Mouse (Mus musculus): ENCODE data around the gene Mpp6. TPM values are rescaled to one million over a fixed set of nuclear protein-coding genes. Genes with fewer than 3 reads are reported as not detected.

Mpp6 gene
- polyA plus RNA-seq, 1 experiment = 73.5 TPM

DNA sequence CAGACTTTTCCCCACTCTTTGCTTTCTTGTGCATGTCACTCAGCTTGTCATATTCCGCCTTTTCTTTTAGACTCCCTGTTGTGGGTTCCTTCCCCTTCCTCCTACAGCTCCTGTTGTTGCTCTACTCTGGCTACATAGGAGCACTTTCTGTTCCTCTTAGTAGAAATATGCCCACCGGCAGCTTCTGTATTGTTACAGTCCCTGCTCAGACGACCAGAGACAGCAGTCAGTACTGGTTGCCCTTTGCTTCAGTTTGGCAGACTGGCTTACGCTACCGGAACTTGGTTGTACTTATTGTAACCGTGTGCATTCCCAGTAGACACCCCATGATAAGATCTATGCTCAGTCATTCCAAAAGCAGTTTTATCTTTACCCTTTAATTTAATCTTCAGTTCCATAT is 4.2 kb downstream of the Mpp6 start:
- TF ChIP-seq CTCF (IDR thresholded peaks at IDR 0.05; ENCODE audit: control insufficient read depth, insufficient read depth, insufficient replicate concordance, low read depth, low read length) = no peak
- TF ChIP-seq POLR2A (IDR thresholded peaks at IDR 0.05; ENCODE audit: control insufficient read depth, low read depth, low read length) = no peak
- H3K4me1 ChIP-seq (ENCODE audit: control insufficient read depth, insufficient read depth, low read length) = peaks cover 2% of the 10 kb centered on the region; the same call in 1 of the 2 replicates
- H3K27me3 ChIP-seq (ENCODE audit: control insufficient read depth, insufficient read depth, low read length) = no peaks in the 10 kb centered on the region
- no peak overlapping the region for H3K4me3 ChIP-seq (ENCODE audit: control insufficient read depth, low read depth, low read length)
- H3K27ac ChIP-seq (ENCODE audit: control insufficient read depth, insufficient read depth, low read depth, low read length) = no peak overlapping the region
- H3K36me3 ChIP-seq (ENCODE audit: control insufficient read depth, insufficient read depth, low read length) = no peaks in the 10 kb centered on the region

DNA sequence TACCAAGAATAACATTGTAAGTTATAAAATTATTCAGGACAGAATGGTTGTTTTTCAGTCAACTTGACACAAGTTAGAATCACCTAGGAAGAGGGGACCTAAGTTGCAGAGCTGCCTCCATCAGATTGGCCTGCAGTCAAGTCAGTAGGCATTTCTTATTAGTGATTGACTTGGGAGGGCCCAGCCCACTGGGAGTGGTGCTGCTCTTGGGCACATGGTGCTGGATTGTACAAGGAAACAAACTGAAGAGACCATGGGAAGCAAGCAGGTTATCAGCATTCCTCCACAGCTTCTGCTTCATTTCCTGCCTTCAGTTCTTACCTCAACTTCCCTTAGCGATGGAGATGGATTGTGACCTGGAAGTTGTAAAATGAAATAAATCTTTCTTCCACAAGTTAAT is 10.9 kb downstream of the Mpp6 start:
- no peak for TF ChIP-seq POLR2A (IDR thresholded peaks at IDR 0.05; ENCODE audit: control insufficient read depth, low read depth, low read length)
- TF ChIP-seq CTCF (IDR thresholded peaks at IDR 0.05; ENCODE audit: control insufficient read depth, insufficient read depth, insufficient replicate concordance, low read depth, low read length) = no peak

DNA sequence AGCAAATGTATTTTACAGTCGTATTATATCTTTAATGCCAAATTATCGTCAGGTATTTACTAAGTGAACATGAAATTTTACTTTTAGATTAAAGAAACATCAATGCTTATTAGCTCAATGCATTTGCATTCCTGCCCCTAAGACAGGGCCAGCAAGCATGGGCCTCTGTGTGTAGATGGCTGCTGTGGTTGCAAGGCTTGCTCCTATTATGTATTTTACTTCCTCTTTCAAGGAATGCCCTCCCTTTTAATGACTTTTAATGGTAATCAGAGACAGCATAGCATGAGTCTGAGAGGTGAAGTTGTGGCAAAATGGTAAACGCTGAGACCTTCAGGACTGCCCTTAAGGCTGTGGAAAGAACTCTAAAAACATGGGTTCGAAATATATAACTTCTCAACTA is 12.8 kb downstream of the Mpp6 start:
- no peak overlapping the region for H3K27ac ChIP-seq (ENCODE audit: control insufficient read depth, insufficient read depth, low read depth, low read length)
- H3K4me1 ChIP-seq (ENCODE audit: control insufficient read depth, insufficient read depth, low read length) = no peaks in the 10 kb centered on the region
- TF ChIP-seq POLR2A (IDR thresholded peaks at IDR 0.05; ENCODE audit: control insufficient read depth, low read depth, low read length) (no peak), CTCF (IDR thresholded peaks at IDR 0.05; ENCODE audit: control insufficient read depth, insufficient read depth, insufficient replicate concordance, low read depth, low read length) (no peak)
- H3K27me3 ChIP-seq (ENCODE audit: control insufficient read depth, insufficient read depth, low read length) = no peaks in the 10 kb centered on the region
- H3K4me3 ChIP-seq (ENCODE audit: control insufficient read depth, low read depth, low read length) = no peak overlapping the region
- H3K36me3 ChIP-seq (ENCODE audit: control insufficient read depth, insufficient read depth, low read length) = no peaks in the 10 kb centered on the region

More for the DNA sequence above, 10.9 kb downstream of the Mpp6 start:
- Histone ChIP-seq H3K27ac (ENCODE audit: control insufficient read depth, insufficient read depth, low read depth, low read length) (no peak overlapping the region), H3K27me3 (ENCODE audit: control insufficient read depth, insufficient read depth, low read length) (no peaks in the 10 kb centered on the region), H3K4me1 (ENCODE audit: control insufficient read depth, insufficient read depth, low read length) (no peaks in the 10 kb centered on the region), H3K4me3 (ENCODE audit: control insufficient read depth, low read depth, low read length) (no peak overlapping the region), H3K36me3 (ENCODE audit: control insufficient read depth, insufficient read depth, low read length) (no peaks in the 10 kb centered on the region)

DNA sequence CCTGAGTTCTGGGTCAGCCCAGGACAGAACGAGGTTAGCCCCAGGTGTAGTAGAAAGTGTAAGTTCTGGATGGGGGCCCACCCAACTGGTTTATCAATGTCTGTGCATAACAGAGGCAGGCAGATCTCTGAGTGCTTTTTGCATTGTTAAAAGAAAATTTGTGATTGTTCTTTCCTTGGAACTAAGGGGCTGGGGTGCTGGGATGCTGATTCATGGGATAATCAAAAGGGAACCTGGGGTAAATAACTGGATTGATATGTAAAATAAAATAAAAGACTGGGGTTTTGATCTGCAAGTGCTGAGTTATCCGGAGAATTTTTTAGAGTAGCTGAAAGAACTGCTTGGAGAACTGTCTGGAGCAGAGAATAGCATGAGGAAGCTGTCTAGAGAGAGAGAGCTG is 14.2 kb downstream of the Mpp6 start:
- H3K27me3 ChIP-seq (ENCODE audit: control insufficient read depth, insufficient read depth, low read length) = no peaks in the 10 kb centered on the region
- no peaks in the 10 kb centered on the region for H3K36me3 ChIP-seq (ENCODE audit: control insufficient read depth, insufficient read depth, low read length)
- H3K4me3 ChIP-seq (ENCODE audit: control insufficient read depth, low read depth, low read length) = no peak overlapping the region
- no peak overlapping the region for H3K27ac ChIP-seq (ENCODE audit: control insufficient read depth, insufficient read depth, low read depth, low read length)
- TF ChIP-seq POLR2A (IDR thresholded peaks at IDR 0.05; ENCODE audit: control insufficient read depth, low read depth, low read length) = no peak
- TF ChIP-seq CTCF (IDR thresholded peaks at IDR 0.05; ENCODE audit: control insufficient read depth, insufficient read depth, insufficient replicate concordance, low read depth, low read length) = no peak
- no peaks in the 10 kb centered on the region for H3K4me1 ChIP-seq (ENCODE audit: control insufficient read depth, insufficient read depth, low read length)

DNA sequence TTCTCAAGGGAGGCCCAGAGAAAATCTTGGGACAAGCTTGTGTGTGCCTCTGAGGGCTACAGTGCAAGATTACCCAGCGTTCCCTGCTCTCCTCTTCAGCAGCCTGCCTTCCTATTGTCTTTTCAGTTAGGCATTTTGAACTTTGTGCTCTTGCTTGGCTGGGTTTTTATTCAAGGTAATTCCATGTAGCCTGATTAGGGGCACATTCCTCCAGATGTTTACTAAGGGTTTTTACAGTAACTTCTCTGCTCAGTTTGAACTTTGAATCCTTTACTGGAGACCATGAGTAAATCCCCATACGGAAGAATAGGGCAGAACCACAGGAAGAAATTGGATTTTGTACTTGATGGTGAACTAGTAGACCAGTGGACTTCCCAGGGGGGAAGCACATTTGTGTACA is 16.3 kb downstream of the Mpp6 start:
- no peaks in the 10 kb centered on the region for H3K36me3 ChIP-seq (ENCODE audit: control insufficient read depth, insufficient read depth, low read length)
- TF ChIP-seq CTCF (IDR thresholded peaks at IDR 0.05; ENCODE audit: control insufficient read depth, insufficient read depth, insufficient replicate concordance, low read depth, low read length) (no peak), POLR2A (IDR thresholded peaks at IDR 0.05; ENCODE audit: control insufficient read depth, low read depth, low read length) (no peak)

DNA sequence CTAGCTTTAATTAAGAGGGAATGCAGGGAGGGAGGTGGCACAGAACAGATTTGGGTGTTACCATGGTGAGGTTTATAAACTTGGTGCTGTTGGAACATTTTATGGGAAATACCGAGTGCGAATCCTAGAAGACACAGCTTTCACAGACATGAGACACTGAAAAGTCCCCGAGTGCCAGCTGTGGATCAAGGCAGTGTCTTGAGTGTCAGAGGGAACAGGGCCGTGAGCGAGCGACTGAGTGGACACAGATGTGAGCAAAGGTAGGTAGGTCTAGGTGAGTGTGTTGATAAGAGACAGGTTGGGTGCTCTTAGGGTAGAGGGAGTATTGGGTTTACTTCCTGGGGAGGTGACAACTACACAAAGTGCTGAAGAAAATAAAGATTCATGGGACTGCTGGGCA is 17.5 kb downstream of the Mpp6 start:
- no peaks in the 10 kb centered on the region for H3K36me3 ChIP-seq (ENCODE audit: control insufficient read depth, insufficient read depth, low read length)
- H3K4me1 ChIP-seq (ENCODE audit: control insufficient read depth, insufficient read depth, low read length) = no peaks in the 10 kb centered on the region
- H3K4me3 ChIP-seq (ENCODE audit: control insufficient read depth, low read depth, low read length) = no peak overlapping the region
- no peak for TF ChIP-seq CTCF (IDR thresholded peaks at IDR 0.05; ENCODE audit: control insufficient read depth, insufficient read depth, insufficient replicate concordance, low read depth, low read length)
- TF ChIP-seq POLR2A (IDR thresholded peaks at IDR 0.05; ENCODE audit: control insufficient read depth, low read depth, low read length) = no peak
- H3K27me3 ChIP-seq (ENCODE audit: control insufficient read depth, insufficient read depth, low read length) = no peaks in the 10 kb centered on the region
- H3K27ac ChIP-seq (ENCODE audit: control insufficient read depth, insufficient read depth, low read depth, low read length) = no peak overlapping the region

More for the DNA sequence above, 16.3 kb downstream of the Mpp6 start:
- Histone ChIP-seq H3K27me3 (ENCODE audit: control insufficient read depth, insufficient read depth, low read length) (no peaks in the 10 kb centered on the region), H3K27ac (ENCODE audit: control insufficient read depth, insufficient read depth, low read depth, low read length) (no peak overlapping the region), H3K4me1 (ENCODE audit: control insufficient read depth, insufficient read depth, low read length) (no peaks in the 10 kb centered on the region), H3K4me3 (ENCODE audit: control insufficient read depth, low read depth, low read length) (no peak overlapping the region)

DNA sequence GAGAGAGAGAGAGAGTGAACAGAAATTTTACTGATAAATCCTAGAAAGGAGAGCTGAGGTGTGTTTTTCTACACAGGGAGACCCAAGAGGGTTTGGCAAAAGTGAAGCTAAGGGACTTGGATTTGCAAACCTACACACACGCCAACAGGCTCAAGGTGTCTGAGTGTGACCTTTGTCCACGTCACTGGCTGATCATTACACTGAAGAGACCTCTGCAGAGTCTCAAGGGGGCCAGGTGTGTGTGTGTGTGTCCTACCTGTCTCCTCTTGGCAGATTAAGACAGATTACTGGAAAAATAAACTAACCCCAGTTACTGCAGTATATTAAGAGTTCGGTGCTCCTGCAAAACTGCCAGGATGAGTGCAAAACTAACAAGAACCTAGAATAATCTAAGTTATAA is 27.6 kb downstream of the Mpp6 start:
- H3K4me3 ChIP-seq (ENCODE audit: control insufficient read depth, low read depth, low read length) = no peak overlapping the region
- TF ChIP-seq CTCF (IDR thresholded peaks at IDR 0.05; ENCODE audit: control insufficient read depth, insufficient read depth, insufficient replicate concordance, low read depth, low read length) (no peak), POLR2A (IDR thresholded peaks at IDR 0.05; ENCODE audit: control insufficient read depth, low read depth, low read length) (no peak)
- no peak overlapping the region for H3K27ac ChIP-seq (ENCODE audit: control insufficient read depth, insufficient read depth, low read depth, low read length)
- no peaks in the 10 kb centered on the region for H3K27me3 ChIP-seq (ENCODE audit: control insufficient read depth, insufficient read depth, low read length)
- H3K4me1 ChIP-seq (ENCODE audit: control insufficient read depth, insufficient read depth, low read length) = no peaks in the 10 kb centered on the region
- no peaks in the 10 kb centered on the region for H3K36me3 ChIP-seq (ENCODE audit: control insufficient read depth, insufficient read depth, low read length)

DNA sequence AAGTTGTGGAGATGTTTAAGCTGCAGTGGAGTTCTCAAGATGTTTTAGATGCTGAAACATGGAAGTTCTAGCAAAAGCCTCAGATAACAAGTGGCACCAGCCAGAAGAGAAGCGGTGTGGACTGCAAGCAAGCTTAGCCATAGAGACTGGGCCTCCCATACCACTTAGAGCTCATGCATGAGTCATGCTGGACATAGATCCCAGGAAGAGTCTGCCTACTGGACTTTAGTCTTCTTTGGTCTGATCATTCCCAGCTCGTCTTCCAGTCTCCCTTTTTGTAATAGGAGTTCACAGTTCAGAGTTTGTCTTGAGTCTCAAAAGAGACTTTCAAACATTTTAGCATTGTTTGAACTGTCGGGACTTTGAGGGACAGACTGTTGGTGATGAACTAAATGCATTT is 29.5 kb downstream of the Mpp6 start:
- TF ChIP-seq CTCF (IDR thresholded peaks at IDR 0.05; ENCODE audit: control insufficient read depth, insufficient read depth, insufficient replicate concordance, low read depth, low read length) (no peak), POLR2A (IDR thresholded peaks at IDR 0.05; ENCODE audit: control insufficient read depth, low read depth, low read length) (no peak)
- no peaks in the 10 kb centered on the region for H3K36me3 ChIP-seq (ENCODE audit: control insufficient read depth, insufficient read depth, low read length)
- H3K27me3 ChIP-seq (ENCODE audit: control insufficient read depth, insufficient read depth, low read length) = no peaks in the 10 kb centered on the region
- no peak overlapping the region for H3K4me3 ChIP-seq (ENCODE audit: control insufficient read depth, low read depth, low read length)
- no peaks in the 10 kb centered on the region for H3K4me1 ChIP-seq (ENCODE audit: control insufficient read depth, insufficient read depth, low read length)
- no peak overlapping the region for H3K27ac ChIP-seq (ENCODE audit: control insufficient read depth, insufficient read depth, low read depth, low read length)
